Mouse (Mus musculus): ENCODE results near the gene Tenm4. TPM values are rescaled to one million over a fixed set of nuclear protein-coding genes. Genes with fewer than 3 reads are reported as not detected.
A peak's percentile ranks its signal among the peaks of the same experiment; 100 is the strongest.

The Tenm4 gene
- polyA plus RNA-seq, 1 experiment from 2014 or later = 52.7 TPM

GRCm38 (mm10) chr7:96207071-96207470 lies 36.0 kb downstream of the Tenm4 start:
- Histone ChIP-seq H3K36me3 (replicated peaks) (no peaks in the 10 kb centered on the region), H3K4me3 (no peak overlapping the region), H3K27ac (no peak overlapping the region), H3K27me3 (replicated peaks) (peaks cover 7% of the 10 kb centered on the region), H3K4me1 (peaks cover 18% of the 10 kb centered on the region), H3K9me3 (no peaks in the 10 kb centered on the region), H3K4me2 (no peak overlapping the region), H3K9ac (no peak overlapping the region)
- ATAC-seq (replicated peaks) = no peak
- 82% methylated on average over 3 of the region's 3 CpGs for WGBS

- Histone ChIP-seq H3K4me1 (peaks cover 39% of the 10 kb centered on the region), H3K9ac (peak overlapping the region; percentile 96), H3K4me2 (peak overlapping the region; percentile 96), H3K4me3 (peak overlapping the region; percentile 75), H3K36me3 (replicated peaks) (no peaks in the 10 kb centered on the region), H3K27me3 (replicated peaks) (no peaks in the 10 kb centered on the region; the same call in 1 of the 2 replicates), H3K9me3 (no peaks in the 10 kb centered on the region), H3K27ac (peak overlapping the region; percentile 95)
- under 1% methylated on average over 67 of the region's 75 CpGs for WGBS
- ATAC-seq (replicated peaks) = peak; percentile 80
Observed at GRCm38 (mm10) chr7:96209783-96210524, 38.9 kb downstream of the Tenm4 start.

- ATAC-seq (replicated peaks) = peak; percentile 74
- peaks cover 39% of the 10 kb centered on the region for H3K4me1 ChIP-seq
- peak overlapping the region; percentile 96 for H3K9ac ChIP-seq
- peak overlapping the region; percentile 75 for H3K4me3 ChIP-seq
- no peaks in the 10 kb centered on the region for H3K36me3 ChIP-seq (replicated peaks)
- WGBS = under 1% methylated on average over 54 of the region's 62 CpGs
- no peaks in the 10 kb centered on the region; the same call in 1 of the 2 replicates for H3K27me3 ChIP-seq (replicated peaks)
- H3K9me3 ChIP-seq = no peaks in the 10 kb centered on the region
- H3K27ac ChIP-seq = peak overlapping the region; percentile 95
- peak overlapping the region; percentile 96 for H3K4me2 ChIP-seq
Observed at GRCm38 (mm10) chr7:96210525-96211369, 39.7 kb downstream of the Tenm4 start.

GRCm38 (mm10) chr7:96211618-96212021 lies 40.6 kb downstream of the Tenm4 start:
- Histone ChIP-seq H3K27ac (peak overlapping the region; percentile 95), H3K4me1 (peaks cover 39% of the 10 kb centered on the region), H3K4me2 (peak overlapping the region; percentile 96), H3K9ac (peak overlapping the region; percentile 96), H3K4me3 (peak overlapping the region; percentile 75), H3K9me3 (no peaks in the 10 kb centered on the region), H3K27me3 (replicated peaks) (no peaks in the 10 kb centered on the region; the same call in 1 of the 2 replicates), H3K36me3 (replicated peaks) (no peaks in the 10 kb centered on the region)
- ATAC-seq (replicated peaks) = no peak
- WGBS = under 1% methylated on average over 17 of the region's 17 CpGs

GRCm38 (mm10) chr7:96212224-96212591 lies 41.2 kb downstream of the Tenm4 start:
- ATAC-seq (replicated peaks) = no peak
- peak overlapping the region; percentile 96 for H3K4me2 ChIP-seq
- H3K9me3 ChIP-seq = no peaks in the 10 kb centered on the region
- peaks cover 39% of the 10 kb centered on the region for H3K4me1 ChIP-seq
- no peaks in the 10 kb centered on the region; the same call in 1 of the 2 replicates for H3K27me3 ChIP-seq (replicated peaks)
- peak overlapping the region; percentile 75 for H3K4me3 ChIP-seq
- peak overlapping the region; percentile 96 for H3K9ac ChIP-seq
- H3K27ac ChIP-seq = peak overlapping the region; percentile 95
- 2% methylated on average over 9 of the region's 9 CpGs for WGBS
- no peaks in the 10 kb centered on the region for H3K36me3 ChIP-seq (replicated peaks)

- H3K4me2 ChIP-seq = peak overlapping the region; percentile 96
- H3K9me3 ChIP-seq = no peaks in the 10 kb centered on the region
- H3K27me3 ChIP-seq (replicated peaks) = no peaks in the 10 kb centered on the region
- under 1% methylated on average over 48 of the region's 48 CpGs for WGBS
- peak; percentile 13 for ATAC-seq (replicated peaks)
- H3K4me1 ChIP-seq = peaks cover 39% of the 10 kb centered on the region
- peak overlapping the region; percentile 96 for H3K9ac ChIP-seq
- peak overlapping the region; percentile 75 for H3K4me3 ChIP-seq
- H3K36me3 ChIP-seq (replicated peaks) = no peaks in the 10 kb centered on the region
- peak overlapping the region; percentile 95 for H3K27ac ChIP-seq
Observed at GRCm38 (mm10) chr7:96212592-96213541, 41.8 kb downstream of the Tenm4 start.

GRCm38 (mm10) chr7:96213741-96214140 lies 42.7 kb downstream of the Tenm4 start:
- Histone ChIP-seq H3K27me3 (replicated peaks) (no peaks in the 10 kb centered on the region), H3K4me2 (peak overlapping the region; percentile 96), H3K9ac (peak overlapping the region; percentile 32; the same call in 1 of the 2 replicates), H3K27ac (peak overlapping the region; percentile 95; the same call in 1 of the 2 replicates), H3K36me3 (replicated peaks) (no peaks in the 10 kb centered on the region), H3K4me3 (peak overlapping the region; percentile 75), H3K9me3 (no peaks in the 10 kb centered on the region), H3K4me1 (peaks cover 39% of the 10 kb centered on the region)
- ATAC-seq (replicated peaks) = no peak
- WGBS = 7% methylated on average over 9 of the region's 10 CpGs

- Histone ChIP-seq H3K36me3 (replicated peaks) (no peaks in the 10 kb centered on the region), H3K27me3 (replicated peaks) (no peaks in the 10 kb centered on the region), H3K4me2 (peak overlapping the region; percentile 96), H3K4me1 (peaks cover 35% of the 10 kb centered on the region), H3K4me3 (no peak overlapping the region), H3K9me3 (no peaks in the 10 kb centered on the region), H3K9ac (no peak overlapping the region), H3K27ac (no peak overlapping the region)
- 35% methylated on average over 2 of the region's 2 CpGs for WGBS
- ATAC-seq (replicated peaks) = no peak
Observed at GRCm38 (mm10) chr7:96214876-96215275, 43.8 kb downstream of the Tenm4 start.

GRCm38 (mm10) chr7:96215894-96216509 lies 45.0 kb downstream of the Tenm4 start:
- no peak for ATAC-seq (replicated peaks)
- H3K4me2 ChIP-seq = no peak overlapping the region
- 75% methylated on average over 5 of the region's 5 CpGs for WGBS
- H3K27me3 ChIP-seq (replicated peaks) = no peaks in the 10 kb centered on the region
- H3K27ac ChIP-seq = no peak overlapping the region
- no peaks in the 10 kb centered on the region for H3K36me3 ChIP-seq (replicated peaks)
- H3K4me3 ChIP-seq = no peak overlapping the region
- peaks cover 35% of the 10 kb centered on the region for H3K4me1 ChIP-seq
- H3K9me3 ChIP-seq = no peaks in the 10 kb centered on the region
- H3K9ac ChIP-seq = no peak overlapping the region

GRCm38 (mm10) chr7:96219386-96219785 lies 48.3 kb downstream of the Tenm4 start:
- Histone ChIP-seq H3K27me3 (replicated peaks) (no peaks in the 10 kb centered on the region), H3K4me2 (no peak overlapping the region), H3K9ac (no peak overlapping the region), H3K27ac (no peak overlapping the region), H3K9me3 (no peaks in the 10 kb centered on the region), H3K4me3 (no peak overlapping the region), H3K4me1 (peaks cover 4% of the 10 kb centered on the region; the same call in 1 of the 2 replicates), H3K36me3 (replicated peaks) (no peaks in the 10 kb centered on the region)
- ATAC-seq (replicated peaks) = no peak
- 87% methylated on average over 2 of the region's 2 CpGs for WGBS

GRCm38 (mm10) chr7:96220647-96221046 lies 49.6 kb downstream of the Tenm4 start:
- H3K4me2 ChIP-seq = no peak overlapping the region
- ATAC-seq (replicated peaks) = no peak
- H3K27me3 ChIP-seq (replicated peaks) = no peaks in the 10 kb centered on the region
- 66% methylated on average over 5 of the region's 5 CpGs for WGBS
- no peaks in the 10 kb centered on the region for H3K4me1 ChIP-seq
- H3K9me3 ChIP-seq = no peaks in the 10 kb centered on the region
- no peak overlapping the region for H3K9ac ChIP-seq
- H3K36me3 ChIP-seq (replicated peaks) = no peaks in the 10 kb centered on the region
- no peak overlapping the region for H3K27ac ChIP-seq
- H3K4me3 ChIP-seq = no peak overlapping the region

Measured in midbrain, embryonic 15.5 days (tissue).